Mouse (Mus musculus): ENCODE data around the gene Senp6. TPM values are rescaled to one million over a fixed set of nuclear protein-coding genes. Genes with fewer than 3 reads are reported as not detected.

The Senp6 gene
- polyA plus RNA-seq, 1 experiment from 2014 or later: 78.7 TPM

GRCm38 (mm10) chr9:80157840-80158465, 91.2 kb downstream of the Senp6 start:
- no peaks in the 10 kb centered on the region for H3K4me1 ChIP-seq (ENCODE audit: control insufficient read depth, insufficient read depth, low read length)
- no peaks in the 10 kb centered on the region; the same call in 1 of the 2 replicates for H3K9me3 ChIP-seq (ENCODE audit: control insufficient read depth, low read depth, low read length)
- H3K27me3 ChIP-seq (ENCODE audit: control insufficient read depth, insufficient read depth, low read length): no peaks in the 10 kb centered on the region
- H3K4me2 ChIP-seq (replicated peaks; ENCODE audit: low read depth, low read length): no peak overlapping the region
- H3K4me3 ChIP-seq (ENCODE audit: low read depth, low read length): no peak overlapping the region
- no peak overlapping the region for H3K9ac ChIP-seq (replicated peaks; ENCODE audit: low read depth, low read length)
- 81% methylated on average over 12 of the region's 12 CpGs for WGBS
- no peaks in the 10 kb centered on the region for H3K36me3 ChIP-seq (ENCODE audit: control insufficient read depth, insufficient read depth, low read length)
- peak; percentile 47; the same call in 1 of the 2 replicates for ATAC-seq (ENCODE audit: insufficient number of reproducible peaks, insufficient read depth, low FRiP score, low read depth)
- no peak overlapping the region for H3K27ac ChIP-seq (ENCODE audit: low read length)

DNA sequence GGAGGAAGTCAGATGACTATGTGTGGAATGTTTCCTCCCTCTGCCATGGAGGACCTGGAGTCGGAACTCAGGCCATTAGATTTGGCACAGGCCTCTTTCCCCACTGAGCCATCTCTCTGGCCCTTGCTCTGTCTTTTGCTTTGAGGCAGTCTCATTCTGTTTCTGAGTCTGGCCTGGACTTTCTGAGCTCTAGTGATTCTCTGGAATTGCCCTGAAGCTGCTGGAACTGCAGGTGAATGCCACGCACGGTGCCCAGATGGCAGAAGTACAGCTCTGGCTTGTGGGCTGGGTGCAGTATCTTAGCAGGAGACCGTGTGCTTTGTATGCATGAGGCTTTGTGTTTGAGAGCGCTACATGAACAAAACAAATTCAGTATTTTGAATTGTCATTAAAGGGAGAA, 92.2 kb downstream of the Senp6 start:
- peaks cover under 1% of the 10 kb centered on the region; the same call in 1 of the 2 replicates for H3K4me1 ChIP-seq (ENCODE audit: control insufficient read depth, insufficient read depth, low read length)
- ATAC-seq (ENCODE audit: insufficient number of reproducible peaks, insufficient read depth, low FRiP score, low read depth): no peak
- H3K9me3 ChIP-seq (ENCODE audit: control insufficient read depth, low read depth, low read length): no peaks in the 10 kb centered on the region; the same call in 1 of the 2 replicates
- WGBS: 82% methylated on average over 5 of the region's 5 CpGs
- no peaks in the 10 kb centered on the region for H3K27me3 ChIP-seq (ENCODE audit: control insufficient read depth, insufficient read depth, low read length)
- no peaks in the 10 kb centered on the region for H3K36me3 ChIP-seq (ENCODE audit: control insufficient read depth, insufficient read depth, low read length)
- no peak overlapping the region for H3K4me3 ChIP-seq (ENCODE audit: low read depth, low read length)
- H3K9ac ChIP-seq (replicated peaks; ENCODE audit: low read depth, low read length): no peak overlapping the region
- no peak overlapping the region; the same call in 1 of the 2 replicates for H3K27ac ChIP-seq (ENCODE audit: low read length)
- no peak overlapping the region for H3K4me2 ChIP-seq (replicated peaks; ENCODE audit: low read depth, low read length)

DNA sequence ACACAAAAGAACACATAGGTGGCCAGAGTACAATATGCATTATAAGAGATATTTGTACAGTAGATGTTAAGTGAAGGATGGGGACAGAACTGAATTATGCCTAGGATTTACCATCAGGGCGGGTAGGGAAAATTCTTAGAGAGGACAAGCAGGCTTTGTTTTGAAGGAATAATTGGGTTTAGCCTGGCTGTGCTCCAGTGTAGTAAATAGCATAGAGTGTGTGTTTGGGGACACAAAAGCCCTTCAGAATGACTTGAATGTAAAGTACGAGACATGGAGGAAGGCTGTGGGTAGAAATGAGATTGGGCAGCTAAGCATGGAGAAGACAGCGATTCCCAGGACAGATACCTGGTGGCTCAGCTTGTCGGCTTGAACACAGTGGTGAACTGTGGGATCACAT, 94.7 kb downstream of the Senp6 start:
- no peak for ATAC-seq (ENCODE audit: insufficient number of reproducible peaks, insufficient read depth, low FRiP score, low read depth)
- H3K36me3 ChIP-seq (ENCODE audit: control insufficient read depth, insufficient read depth, low read length): no peaks in the 10 kb centered on the region
- peaks cover 2% of the 10 kb centered on the region; the same call in 1 of the 2 replicates for H3K4me1 ChIP-seq (ENCODE audit: control insufficient read depth, insufficient read depth, low read length)
- no peak overlapping the region for H3K4me2 ChIP-seq (replicated peaks; ENCODE audit: low read depth, low read length)
- H3K9ac ChIP-seq (replicated peaks; ENCODE audit: low read depth, low read length): no peak overlapping the region
- WGBS: 77% methylated on average over 4 of the region's 4 CpGs
- H3K27me3 ChIP-seq (ENCODE audit: control insufficient read depth, insufficient read depth, low read length): no peaks in the 10 kb centered on the region
- no peak overlapping the region for H3K27ac ChIP-seq (ENCODE audit: low read length)
- H3K9me3 ChIP-seq (ENCODE audit: control insufficient read depth, low read depth, low read length): no peaks in the 10 kb centered on the region
- no peak overlapping the region for H3K4me3 ChIP-seq (ENCODE audit: low read depth, low read length)

- no peak overlapping the region for H3K27ac ChIP-seq (ENCODE audit: low read length)
- H3K27me3 ChIP-seq (ENCODE audit: control insufficient read depth, insufficient read depth, low read length): no peaks in the 10 kb centered on the region
- no peak overlapping the region for H3K4me2 ChIP-seq (replicated peaks; ENCODE audit: low read depth, low read length)
- no peak overlapping the region for H3K4me3 ChIP-seq (ENCODE audit: low read depth, low read length)
- no peak overlapping the region for H3K9ac ChIP-seq (replicated peaks; ENCODE audit: low read depth, low read length)
- no peaks in the 10 kb centered on the region for H3K9me3 ChIP-seq (ENCODE audit: control insufficient read depth, low read depth, low read length)
- no peaks in the 10 kb centered on the region for H3K36me3 ChIP-seq (ENCODE audit: control insufficient read depth, insufficient read depth, low read length)
- 78% methylated on average over 4 of the region's 4 CpGs for WGBS
- ATAC-seq (ENCODE audit: insufficient number of reproducible peaks, insufficient read depth, low FRiP score, low read depth): no peak
- peaks cover 7% of the 10 kb centered on the region; the same call in 1 of the 2 replicates for H3K4me1 ChIP-seq (ENCODE audit: control insufficient read depth, insufficient read depth, low read length)
These were observed 96.5 kb downstream of the Senp6 start for GRCm38 (mm10) chr9:80163126-80163723.

DNA sequence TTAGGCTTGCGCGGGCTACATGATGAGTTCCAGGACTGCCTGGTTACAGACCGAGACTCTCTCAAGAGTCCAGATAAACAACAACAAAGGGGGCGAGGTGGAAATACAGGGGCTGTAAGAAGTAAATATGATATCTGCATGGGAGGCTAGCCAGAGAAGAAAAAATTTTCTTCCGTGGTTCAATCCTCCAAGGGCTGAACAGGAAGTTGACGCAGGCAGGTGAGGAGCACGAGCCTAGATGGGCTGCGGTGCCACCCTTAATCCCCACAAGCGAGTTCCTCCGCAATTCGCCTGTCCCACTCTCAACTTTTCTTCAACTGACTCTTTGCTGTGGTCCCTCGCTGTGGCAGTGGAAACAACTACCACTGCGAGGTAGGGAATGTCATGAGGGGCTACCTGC, 97.5 kb downstream of the Senp6 start:
- ATAC-seq (ENCODE audit: insufficient number of reproducible peaks, insufficient read depth, low FRiP score, low read depth): no peak; the same call in 1 of the 2 replicates
- Histone ChIP-seq H3K4me2 (replicated peaks; ENCODE audit: low read depth, low read length) (peak overlapping the region; percentile 75), H3K27ac (ENCODE audit: low read length) (no peak overlapping the region; the same call in 1 of the 2 replicates), H3K36me3 (ENCODE audit: control insufficient read depth, insufficient read depth, low read length) (no peaks in the 10 kb centered on the region), H3K4me1 (ENCODE audit: control insufficient read depth, insufficient read depth, low read length) (peaks cover 7% of the 10 kb centered on the region; the same call in 1 of the 2 replicates), H3K27me3 (ENCODE audit: control insufficient read depth, insufficient read depth, low read length) (no peaks in the 10 kb centered on the region), H3K9me3 (ENCODE audit: control insufficient read depth, low read depth, low read length) (no peaks in the 10 kb centered on the region), H3K4me3 (ENCODE audit: low read depth, low read length) (peak overlapping the region; percentile 89), H3K9ac (replicated peaks; ENCODE audit: low read depth, low read length) (no peak overlapping the region)
- WGBS: 3% methylated on average over 13 of the region's 13 CpGs

- Histone ChIP-seq H3K9ac (replicated peaks; ENCODE audit: low read depth, low read length) (peak within 1 kb of the TSS; percentile 92), H3K9me3 (ENCODE audit: control insufficient read depth, low read depth, low read length) (no peaks in the 10 kb centered on the region), H3K4me1 (ENCODE audit: control insufficient read depth, insufficient read depth, low read length) (peaks cover 7% of the 10 kb centered on the region; the same call in 1 of the 2 replicates), H3K27ac (ENCODE audit: low read length) (peak within 1 kb of the TSS; percentile 86), H3K4me2 (replicated peaks; ENCODE audit: low read depth, low read length) (peak within 1 kb of the TSS; percentile 75), H3K36me3 (ENCODE audit: control insufficient read depth, insufficient read depth, low read length) (no peaks in the 10 kb centered on the region), H3K4me3 (ENCODE audit: low read depth, low read length) (peak within 1 kb of the TSS; percentile 89), H3K27me3 (ENCODE audit: control insufficient read depth, insufficient read depth, low read length) (no peaks in the 10 kb centered on the region)
- peak; percentile 98 for ATAC-seq (ENCODE audit: insufficient number of reproducible peaks, insufficient read depth, low FRiP score, low read depth)
- under 1% methylated on average over 68 of the region's 69 CpGs for WGBS
These were observed 98.1 kb downstream of the Senp6 start, which contains the start of gene Myo6 for GRCm38 (mm10) chr9:80164611-80165474. Myo6 (plus strand) TSS chr9:80165031.

DNA sequence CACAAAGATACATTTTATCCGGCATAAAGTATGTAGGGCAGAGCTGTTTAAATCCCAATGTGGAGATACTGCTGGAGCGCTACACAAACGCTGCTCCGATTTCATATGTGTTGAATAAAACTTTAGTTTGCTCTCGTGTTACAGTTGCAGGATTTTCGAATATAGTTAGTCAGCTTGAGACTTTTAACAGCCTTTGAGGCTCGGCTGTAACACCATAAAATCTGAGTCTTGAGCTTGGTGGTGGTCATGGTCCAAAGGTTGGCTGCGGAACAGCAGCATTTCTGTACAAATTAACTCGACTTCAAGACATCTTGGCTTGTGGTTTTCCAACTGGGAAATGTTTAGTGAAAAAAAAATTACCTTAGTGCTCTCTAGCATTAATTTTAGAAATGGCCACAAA, 99.0 kb downstream of the Senp6 start:
- Histone ChIP-seq H3K9me3 (ENCODE audit: control insufficient read depth, low read depth, low read length) (no peaks in the 10 kb centered on the region), H3K4me2 (replicated peaks; ENCODE audit: low read depth, low read length) (peak overlapping the region; percentile 75), H3K9ac (replicated peaks; ENCODE audit: low read depth, low read length) (peak overlapping the region; percentile 92), H3K36me3 (ENCODE audit: control insufficient read depth, insufficient read depth, low read length) (no peaks in the 10 kb centered on the region), H3K4me1 (ENCODE audit: control insufficient read depth, insufficient read depth, low read length) (peaks cover 7% of the 10 kb centered on the region; the same call in 1 of the 2 replicates), H3K4me3 (ENCODE audit: low read depth, low read length) (peak overlapping the region; percentile 89), H3K27ac (ENCODE audit: low read length) (peak overlapping the region; percentile 86), H3K27me3 (ENCODE audit: control insufficient read depth, insufficient read depth, low read length) (no peaks in the 10 kb centered on the region)
- ATAC-seq (ENCODE audit: insufficient number of reproducible peaks, insufficient read depth, low FRiP score, low read depth): no peak
- 21% methylated on average over 9 of the region's 9 CpGs for WGBS

- Histone ChIP-seq H3K27ac (ENCODE audit: low read length) (peak overlapping the region; percentile 86), H3K27me3 (ENCODE audit: control insufficient read depth, insufficient read depth, low read length) (no peaks in the 10 kb centered on the region), H3K9me3 (ENCODE audit: control insufficient read depth, low read depth, low read length) (no peaks in the 10 kb centered on the region), H3K9ac (replicated peaks; ENCODE audit: low read depth, low read length) (peak overlapping the region; percentile 92; the same call in 1 of the 2 replicates), H3K36me3 (ENCODE audit: control insufficient read depth, insufficient read depth, low read length) (no peaks in the 10 kb centered on the region), H3K4me1 (ENCODE audit: control insufficient read depth, insufficient read depth, low read length) (peaks cover 7% of the 10 kb centered on the region; the same call in 1 of the 2 replicates), H3K4me3 (ENCODE audit: low read depth, low read length) (peak overlapping the region; percentile 89), H3K4me2 (replicated peaks; ENCODE audit: low read depth, low read length) (peak overlapping the region; percentile 75)
- no peak for ATAC-seq (ENCODE audit: insufficient number of reproducible peaks, insufficient read depth, low FRiP score, low read depth)
- WGBS: 45% methylated on average over 6 of the region's 6 CpGs
These were observed 99.7 kb downstream of the Senp6 start for GRCm38 (mm10) chr9:80166425-80166824.

All from stomach, embryonic 14.5 days (tissue).